Mouse (Mus musculus): ENCODE results near the gene Cand2.
A peak's percentile ranks its signal among the peaks of the same experiment; 100 is the strongest.

Cand2 gene

DNA sequence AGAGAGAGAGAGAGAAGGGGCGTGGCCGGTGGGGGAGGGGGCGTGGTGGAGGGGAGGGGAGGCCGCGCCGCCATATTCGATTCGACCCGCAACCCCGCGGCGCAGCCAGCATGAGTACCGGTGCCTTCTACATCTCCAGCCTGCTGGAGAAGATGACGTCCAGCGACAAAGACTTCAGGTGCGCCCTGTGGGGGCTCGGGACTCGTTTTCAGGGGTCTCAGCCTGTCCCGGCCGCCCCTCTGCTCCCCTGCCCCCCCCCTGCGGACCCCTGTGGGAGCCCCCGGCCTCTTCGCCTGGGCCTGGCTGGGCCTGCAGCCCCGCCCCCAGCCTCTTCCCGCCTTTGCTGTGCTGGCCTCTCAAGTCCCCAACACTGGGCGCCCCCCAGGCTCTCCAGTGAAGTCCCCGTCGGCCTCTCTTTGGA lies at the start of gene Cand2:
Gene Cand2, plus strand, starts transcription at position 38 of the 421 bp plus-strand sequence.
- DNase-seq (ENCODE audit: low spot score), result no peak

DNA sequence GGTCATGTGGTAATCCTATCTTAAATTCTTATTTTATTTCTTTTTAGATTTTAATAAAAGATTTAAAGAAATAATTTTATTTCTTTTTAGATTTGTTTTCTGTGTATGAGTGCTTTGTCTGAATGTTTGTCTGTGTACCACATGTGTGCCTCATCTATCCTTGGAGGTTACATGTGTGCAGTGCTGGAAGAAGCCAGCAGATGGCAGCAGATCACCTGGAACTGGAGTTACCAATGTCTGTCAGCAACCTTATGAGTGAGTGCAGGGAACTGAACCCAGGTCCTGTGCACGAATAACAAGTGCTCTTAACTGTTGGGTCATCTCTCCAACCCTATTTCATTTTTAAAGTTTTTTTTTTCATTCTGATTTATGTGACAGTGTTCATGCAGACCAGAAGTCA lies 47.2 kb upstream of the Cand2 start:
- peak; percentile 18 for DNase-seq (ENCODE audit: low spot score)

- no peak for DNase-seq (ENCODE audit: low spot score)
Measured at GRCm38 (mm10) chr6:115727570-115727969, 46.8 kb upstream of the Cand2 start.

DNA sequence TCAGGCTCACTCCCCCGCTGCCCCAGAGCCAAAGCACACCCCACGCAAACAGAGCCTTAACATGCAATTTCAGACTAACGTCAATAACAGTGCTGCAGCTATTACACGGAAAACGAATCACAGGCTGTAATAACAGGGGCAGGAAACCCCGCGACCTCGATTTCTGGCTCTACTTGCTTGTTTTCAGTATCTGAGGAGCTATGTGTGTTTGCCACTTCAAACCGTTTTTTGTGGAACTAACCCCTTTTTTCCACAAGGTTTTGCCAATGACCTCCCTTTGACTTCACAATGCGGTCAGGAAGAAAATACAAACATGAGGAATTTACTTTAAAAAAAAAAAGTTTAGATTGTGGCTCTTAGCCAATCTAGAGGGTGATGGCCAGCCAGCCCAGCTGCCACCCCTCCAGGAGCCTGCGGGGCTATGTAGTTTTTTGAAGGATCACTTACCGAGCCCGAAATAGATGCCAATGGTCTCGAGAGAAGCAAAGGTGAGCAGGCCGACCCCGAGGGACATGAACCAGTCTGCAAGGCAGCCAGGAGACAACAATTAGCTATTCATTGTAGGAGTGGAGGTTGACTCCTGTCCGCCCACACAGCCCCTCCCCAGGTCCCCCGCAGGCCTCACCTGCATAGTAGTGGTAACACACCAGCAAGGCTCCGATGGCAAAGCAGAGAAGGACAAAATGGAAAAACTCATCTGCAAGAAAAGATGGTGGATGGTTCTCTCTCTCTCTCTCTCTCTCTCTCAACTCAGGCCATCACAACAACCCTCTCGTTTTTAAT lies 43.6 kb upstream of the Cand2 start:
- no peak for DNase-seq (ENCODE audit: low spot score)

DNA sequence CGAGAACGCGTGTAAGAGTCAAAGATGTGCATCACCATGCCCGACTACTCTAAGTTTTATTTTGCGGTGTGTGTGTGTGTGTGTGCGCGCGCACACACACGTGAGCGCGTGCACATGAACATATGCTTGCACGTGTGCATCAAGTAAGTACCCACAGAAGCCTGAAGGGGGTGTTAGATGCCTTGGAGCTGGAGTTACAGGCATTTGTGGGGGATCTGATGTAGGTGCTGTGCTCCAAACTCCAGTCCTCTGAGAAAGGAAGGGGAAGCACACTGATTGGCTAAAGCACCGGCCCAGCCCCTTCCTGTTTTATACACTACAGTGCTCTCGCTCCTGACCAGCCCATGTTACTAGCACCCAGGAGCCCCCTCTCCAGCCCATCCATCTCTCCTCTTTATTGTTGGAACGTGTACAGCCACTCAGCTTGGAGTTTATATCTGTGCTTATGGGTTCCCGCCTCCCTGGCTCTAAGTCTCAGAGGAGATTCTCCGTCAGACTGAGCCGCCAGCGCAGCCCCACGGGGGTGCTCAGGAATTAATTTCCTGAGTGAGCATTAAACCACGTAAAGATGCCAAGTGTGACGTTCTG lies 41.9 kb upstream of the Cand2 start:
- no peak for DNase-seq (ENCODE audit: low spot score)

- DNase-seq (ENCODE audit: low spot score), result no peak
Measured at GRCm38 (mm10) chr6:115734909-115735308, 39.4 kb upstream of the Cand2 start.

- no peak for DNase-seq (ENCODE audit: low spot score)
Measured at GRCm38 (mm10) chr6:115739056-115739455, 35.3 kb upstream of the Cand2 start.

GRCm38 (mm10) chr6:115743569-115743968 lies 30.8 kb upstream of the Cand2 start:
- no peak for DNase-seq (ENCODE audit: low spot score)

DNA sequence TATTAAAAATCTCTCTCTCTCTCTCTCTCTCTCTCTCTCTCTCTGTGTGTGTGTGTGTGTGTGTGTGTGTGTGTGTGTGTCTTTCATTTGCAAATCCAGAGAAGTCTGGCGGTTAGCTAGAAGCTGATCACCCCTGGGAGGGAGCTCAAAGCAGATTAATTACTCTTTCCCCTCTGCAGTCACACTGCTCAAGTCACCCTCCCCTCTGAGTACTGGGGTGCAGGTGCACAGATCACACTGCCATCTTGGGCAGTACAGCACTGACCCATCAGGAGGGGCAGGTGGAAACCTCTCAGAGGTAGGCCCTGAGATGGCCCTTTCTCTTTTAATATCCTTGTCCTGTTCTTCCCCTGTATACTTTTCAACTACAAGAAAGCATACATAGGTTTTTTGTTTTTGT lies 28.0 kb upstream of the Cand2 start:
- no peak for DNase-seq (ENCODE audit: low spot score)

DNA sequence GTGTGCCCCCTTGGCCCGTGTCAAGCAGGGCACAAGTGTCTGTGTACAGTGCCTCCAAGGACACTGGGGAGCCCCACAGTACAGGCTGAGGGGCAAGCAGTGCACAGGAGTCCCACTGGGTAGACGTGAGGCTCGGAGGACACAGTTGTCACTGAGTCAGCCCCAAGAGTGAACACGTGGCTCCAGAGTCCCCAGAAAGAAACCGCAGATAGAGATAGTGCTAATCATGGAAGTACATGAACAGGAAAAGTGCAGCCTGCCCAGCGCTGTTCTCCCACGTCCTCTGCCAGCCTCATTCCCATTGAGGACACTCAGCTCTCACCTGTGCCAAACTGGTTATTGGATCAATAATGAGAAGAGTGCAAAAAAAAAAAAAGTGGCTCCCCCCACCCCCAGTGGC lies 18.8 kb upstream of the Cand2 start:
- DNase-seq (ENCODE audit: low spot score), result no peak

- DNase-seq (ENCODE audit: low spot score), result no peak
Measured at GRCm38 (mm10) chr6:115758981-115759435, 15.3 kb upstream of the Cand2 start.

GRCm38 (mm10) chr6:115759461-115759860 lies 14.9 kb upstream of the Cand2 start:
- no peak for DNase-seq (ENCODE audit: low spot score)

DNA sequence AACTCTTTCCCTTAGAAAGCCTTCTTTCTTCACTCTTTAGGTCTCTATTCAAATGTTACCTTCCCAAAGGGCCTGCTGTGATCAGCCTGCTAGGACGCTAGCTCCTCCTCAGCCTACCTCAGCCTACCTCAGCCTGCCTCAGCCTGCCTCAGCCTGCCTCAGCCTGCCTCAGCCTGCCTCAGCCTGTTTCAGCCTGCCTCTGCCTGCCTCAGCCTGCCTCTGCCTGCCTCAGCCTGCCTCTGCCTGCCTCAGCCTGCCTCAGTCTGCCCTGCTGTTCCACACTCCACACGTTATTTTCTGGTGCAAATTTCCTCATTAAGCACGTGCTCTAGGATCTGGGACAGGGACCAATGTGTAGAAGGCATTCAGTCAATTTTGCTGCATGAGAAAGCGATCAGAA lies 14.2 kb upstream of the Cand2 start:
- no peak for DNase-seq (ENCODE audit: low spot score)

DNA sequence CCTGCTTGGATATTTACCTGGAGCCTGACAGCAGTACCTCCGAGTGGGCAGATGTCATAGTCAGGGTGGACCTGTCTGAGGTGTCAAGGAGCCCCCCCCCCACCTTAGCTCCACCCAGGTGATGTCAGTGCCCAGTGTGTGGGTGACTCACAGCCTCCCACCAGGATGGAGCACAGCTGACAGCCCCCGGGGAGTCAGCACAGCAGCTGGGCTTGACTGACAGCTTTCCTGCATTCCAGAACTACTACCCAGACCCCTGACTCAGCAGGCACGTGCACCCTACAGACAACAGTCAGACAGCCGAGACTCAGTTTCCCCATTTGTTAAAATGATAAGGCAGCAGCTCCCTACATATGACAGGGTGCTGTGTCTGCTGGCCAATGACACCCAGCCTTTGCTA lies 13.4 kb upstream of the Cand2 start:
- no peak for DNase-seq (ENCODE audit: low spot score)

DNA sequence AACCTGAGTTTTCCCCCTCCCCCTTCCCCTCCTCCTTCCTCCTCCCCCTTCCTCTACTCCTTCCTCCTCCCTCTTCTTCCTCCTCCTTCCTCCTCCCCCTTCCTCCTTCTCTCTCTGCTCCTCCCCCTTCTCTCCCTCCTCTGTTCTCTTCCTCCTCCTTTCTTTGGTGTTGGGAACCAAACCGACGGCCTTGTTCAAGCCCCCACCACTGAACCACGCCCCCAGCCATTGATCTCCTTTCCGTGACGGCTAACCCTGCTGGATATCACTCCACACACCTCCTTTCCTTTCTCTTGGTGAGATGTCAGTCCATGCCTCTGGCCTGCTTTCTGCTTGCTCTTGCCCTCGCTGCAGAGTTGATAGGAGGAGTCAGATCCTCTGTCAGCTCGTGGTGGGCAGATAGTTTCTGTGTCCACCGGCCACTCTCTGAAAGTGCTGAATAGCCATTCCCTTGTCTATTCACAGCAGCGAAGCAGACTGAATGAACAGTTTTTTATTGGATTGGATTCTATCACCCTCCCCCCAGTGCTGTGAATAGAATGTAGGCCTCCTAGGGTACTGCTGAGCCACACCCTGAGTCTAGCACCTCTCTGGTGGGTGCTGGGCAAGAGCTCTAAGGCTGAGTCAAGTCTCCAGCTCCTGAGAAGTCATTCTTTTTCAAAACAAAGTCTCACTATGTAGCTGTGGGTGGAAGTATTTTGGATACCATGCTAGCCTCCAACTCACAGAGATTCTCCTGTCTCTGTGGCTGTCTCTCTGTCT lies 12.2 kb upstream of the Cand2 start, which contains the start of gene Tmem40:
Gene Tmem40, minus strand, starts transcription at position 416 of the 762 bp plus-strand sequence.
- no peak for DNase-seq (ENCODE audit: low spot score)

- peak; percentile 13 for DNase-seq (ENCODE audit: low spot score)
Measured at GRCm38 (mm10) chr6:115764179-115764578, 10.2 kb upstream of the Cand2 start.

GRCm38 (mm10) chr6:115767357-115767756 lies 7.0 kb upstream of the Cand2 start:
- DNase-seq (ENCODE audit: low spot score), result no peak

GRCm38 (mm10) chr6:115768207-115768606 lies 6.1 kb upstream of the Cand2 start:
- DNase-seq (ENCODE audit: low spot score), result no peak

DNA sequence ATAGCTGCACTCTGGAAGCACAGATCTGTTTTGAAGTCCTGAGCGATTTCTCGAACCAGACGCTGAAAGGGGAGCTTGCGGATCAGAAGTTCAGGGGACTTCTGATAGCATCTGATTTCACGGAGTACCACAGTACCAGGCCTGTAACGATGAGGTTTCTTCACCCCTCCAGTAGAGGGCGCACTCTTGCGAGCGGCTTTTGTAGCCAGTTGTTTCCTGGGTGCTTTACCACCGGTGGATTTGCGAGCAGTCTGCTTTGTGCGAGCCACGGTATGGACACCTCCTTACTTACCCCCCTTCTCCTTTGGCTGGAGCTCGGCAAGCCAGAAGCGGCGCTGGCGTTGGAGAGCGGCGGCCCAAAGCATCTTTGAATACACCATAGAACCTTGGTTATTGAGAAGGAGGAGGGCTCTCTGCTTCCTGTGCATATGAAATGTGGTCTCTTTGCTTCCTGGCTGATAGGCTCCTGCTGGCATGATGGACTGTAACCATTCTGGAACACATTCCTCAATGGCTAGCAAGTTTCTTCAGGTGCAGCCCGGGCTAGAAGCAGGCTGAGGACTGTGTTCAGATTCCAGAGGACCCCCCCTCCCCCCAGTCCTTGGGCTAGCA lies 4.2 kb upstream of the Cand2 start:
- no peak for DNase-seq (ENCODE audit: low spot score)

GRCm38 (mm10) chr6:115770852-115771251 lies 3.5 kb upstream of the Cand2 start:
- DNase-seq (ENCODE audit: low spot score), result no peak

GRCm38 (mm10) chr6:115772201-115772600 lies 2.1 kb upstream of the Cand2 start:
- no peak for DNase-seq (ENCODE audit: low spot score)

DNA sequence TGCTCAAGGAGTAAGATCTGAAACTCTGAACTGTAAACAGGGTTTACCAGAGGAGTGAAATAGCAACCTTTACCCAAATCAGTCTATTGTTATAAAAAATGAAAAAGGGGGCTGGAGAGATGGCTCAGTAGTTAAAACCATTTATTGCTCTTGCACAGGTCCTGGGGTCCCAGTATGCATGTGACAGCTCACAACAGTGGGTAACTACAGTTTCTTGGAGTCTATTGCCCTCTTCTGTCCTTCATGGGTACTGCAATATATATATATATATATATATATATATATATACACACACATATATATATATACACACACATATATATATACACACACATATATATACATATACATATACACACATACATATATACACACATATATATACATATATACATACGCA lies 1.7 kb upstream of the Cand2 start:
- DNase-seq (ENCODE audit: low spot score), result no peak

Data from layer of hippocampus, adult 9-10 months (tissue).